Mouse (Mus musculus): ENCODE results near the gene Idnk.
"Not testable (repeated sequence)": the region's sequence is repeated elsewhere in the genome, so short reads cannot be mapped to it uniquely, and the experiment has no call there.

The Idnk gene

GRCm38 (mm10) chr13:58146603-58147002, 10.8 kb upstream of the Idnk start:
- not testable (repeated sequence) for DNase-seq (ENCODE audit: low spot score)

- DNase-seq (ENCODE audit: low spot score): no peak
These were observed 9.7 kb upstream of the Idnk start for GRCm38 (mm10) chr13:58147760-58148159.

- peak; percentile 86 for DNase-seq (ENCODE audit: low spot score)
These were observed 9.1 kb upstream of the Idnk start for GRCm38 (mm10) chr13:58148256-58148831.

GRCm38 (mm10) chr13:58149033-58149558, 8.4 kb upstream of the Idnk start:
- peak; percentile 73 for DNase-seq (ENCODE audit: low spot score)

- no peak for DNase-seq (ENCODE audit: low spot score)
These were observed 7.8 kb upstream of the Idnk start for GRCm38 (mm10) chr13:58149629-58150028.

GRCm38 (mm10) chr13:58150442-58150841, 7.0 kb upstream of the Idnk start:
- DNase-seq (ENCODE audit: low spot score): no peak

- DNase-seq (ENCODE audit: low spot score): no peak
These were observed 1.4 kb upstream of the Idnk start for GRCm38 (mm10) chr13:58156031-58156430.

GRCm38 (mm10) chr13:58157036-58157435, 413 bp upstream of the Idnk start:
- DNase-seq (ENCODE audit: low spot score): peak; percentile 8

- peak; percentile 94 for DNase-seq (ENCODE audit: low spot score)
These were observed 857 bp downstream of the Idnk start for GRCm38 (mm10) chr13:58158099-58158912.

GRCm38 (mm10) chr13:58160761-58161160, 3.3 kb downstream of the Idnk start:
- no peak for DNase-seq (ENCODE audit: low spot score)

GRCm38 (mm10) chr13:58163343-58163742, 5.9 kb downstream of the Idnk start:
- no peak for DNase-seq (ENCODE audit: low spot score)

GRCm38 (mm10) chr13:58168119-58168518, 10.7 kb downstream of the Idnk start:
- DNase-seq (ENCODE audit: low spot score): no peak

- DNase-seq (ENCODE audit: low spot score): no peak
These were observed 18.7 kb downstream of the Idnk start for GRCm38 (mm10) chr13:58176105-58176504.

- no peak for DNase-seq (ENCODE audit: low spot score)
These were observed 20.2 kb downstream of the Idnk start for GRCm38 (mm10) chr13:58177511-58178208.

- DNase-seq (ENCODE audit: low spot score): no peak
These were observed 24.4 kb downstream of the Idnk start for GRCm38 (mm10) chr13:58181607-58182551.

- DNase-seq (ENCODE audit: low spot score): no peak
These were observed 26.7 kb downstream of the Idnk start for GRCm38 (mm10) chr13:58184111-58184510.

GRCm38 (mm10) chr13:58186281-58186680, 28.8 kb downstream of the Idnk start:
- no peak for DNase-seq (ENCODE audit: low spot score)

GRCm38 (mm10) chr13:58187751-58188150, 30.3 kb downstream of the Idnk start:
- DNase-seq (ENCODE audit: low spot score): no peak

- peak; percentile 92 for DNase-seq (ENCODE audit: low spot score)
These were observed 31.0 kb downstream of the Idnk start for GRCm38 (mm10) chr13:58188412-58188811.

GRCm38 (mm10) chr13:58189473-58189872, 32.0 kb downstream of the Idnk start:
- no peak for DNase-seq (ENCODE audit: low spot score)

- DNase-seq (ENCODE audit: low spot score): no peak
These were observed 34.1 kb downstream of the Idnk start for GRCm38 (mm10) chr13:58191516-58191915.

GRCm38 (mm10) chr13:58192146-58192545, 34.7 kb downstream of the Idnk start:
- DNase-seq (ENCODE audit: low spot score): no peak
